ENCODE assay signal across 1 mouse cellular context in the genomic region with DNA sequence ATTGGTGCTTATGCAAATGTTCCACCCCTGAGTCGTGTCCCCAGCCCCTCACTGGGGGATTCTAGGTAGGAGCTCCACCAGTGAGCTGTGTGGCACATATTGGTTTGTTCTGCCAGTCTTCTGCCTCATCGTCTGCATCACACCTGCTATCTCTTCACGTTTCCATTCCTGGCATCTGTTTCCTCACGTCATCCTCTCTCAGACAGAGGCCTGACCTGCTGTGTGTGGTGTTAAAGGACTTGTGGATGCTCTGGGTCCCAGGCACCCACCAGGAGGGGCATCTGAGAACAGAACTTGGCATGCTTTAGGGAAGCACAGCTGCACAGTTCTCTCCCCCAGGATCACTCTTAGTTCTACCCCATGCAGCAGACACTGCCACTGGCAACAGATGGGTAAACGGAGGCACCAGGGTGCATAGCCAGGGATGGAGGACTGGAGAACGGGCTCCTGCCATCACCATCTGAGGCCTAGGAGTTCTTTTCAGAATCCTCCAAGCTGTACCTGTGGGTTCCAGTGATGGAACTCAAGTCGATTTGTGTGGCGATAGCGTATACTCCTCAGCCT.
TF ChIP-seq lines count a peak whose summit lies in the region.

No protein-coding gene starts in this region.

TF ChIP-seq in MEL, 35 proteins besides CTCF, POLR2A, EP300 and RAD21:
- TF ChIP-seq MAX (IDR thresholded peaks at IDR 0.05; ENCODE audit: low read length) = no peak
- TF ChIP-seq MXI1 (IDR thresholded peaks at IDR 0.05; ENCODE audit: low read depth, low read length) = no peak
- TF ChIP-seq NELFE (IDR thresholded peaks at IDR 0.05; ENCODE audit: low read depth, low read length) = no peak
- TF ChIP-seq MYC (IDR thresholded peaks at IDR 0.05; ENCODE audit: low read depth, low read length) = no peak
- no peak for TF ChIP-seq GABPA (IDR thresholded peaks at IDR 0.05; ENCODE audit: low read depth, low read length)
- TF ChIP-seq MYB (IDR thresholded peaks at IDR 0.05; ENCODE audit: low read depth, low read length) = no peak
- no peak for TF ChIP-seq GATA1 (IDR thresholded peaks at IDR 0.05; ENCODE audit: low read depth, low read length)
- no peak for TF ChIP-seq SMC3 (IDR thresholded peaks at IDR 0.05; ENCODE audit: low read depth, low read length)
- TF ChIP-seq JUND (IDR thresholded peaks at IDR 0.05; ENCODE audit: low read depth, low read length) = no peak
- no peak for TF ChIP-seq HCFC1 (IDR thresholded peaks at IDR 0.05; ENCODE audit: low read depth, low read length)
- TF ChIP-seq RCOR1 (IDR thresholded peaks at IDR 0.05; ENCODE audit: low read depth, low read length) = no peak
- no peak for TF ChIP-seq TAL1 (IDR thresholded peaks at IDR 0.05; ENCODE audit: low read length)
- TF ChIP-seq UBTF (IDR thresholded peaks at IDR 0.05; ENCODE audit: borderline replicate concordance, insufficient read depth, low read depth, low read length) = no peak
- TF ChIP-seq ETS1 (IDR thresholded peaks at IDR 0.05; ENCODE audit: low read depth, low read length) = no peak
- TF ChIP-seq ZC3H11A (IDR thresholded peaks at IDR 0.05; ENCODE audit: low read depth, low read length) = no peak
- TF ChIP-seq ELF1 (IDR thresholded peaks at IDR 0.05; ENCODE audit: low read depth, low read length) = no peak
- no peak for TF ChIP-seq MAZ (IDR thresholded peaks at IDR 0.05; ENCODE audit: low read depth, low read length)
